In genomic region chr3:54352891-54353652, GRCm38 (mm10) we compare ENCODE assay signal across 9 mouse cellular contexts. TPM values are rescaled to one million over a fixed set of nuclear protein-coding genes. Genes with fewer than 3 reads are reported as not detected.
DNase-seq lines count a peak whose midpoint lies in the region; ATAC-seq and TF ChIP-seq lines count a peak whose summit lies in the region.
"Had no signal": no experiment of that assay in that cellular context is flagged by ENCODE, and none has a peak within 500 bp of the region (broad histone marks: within the 10 kb centered on the region; RNA-seq: fewer than 3 reads in every experiment).

No protein-coding gene starts in this region.

- no peak overlapping the region for H3K9ac ChIP-seq in CH12.LX (ENCODE audit: insufficient read depth, low read depth)
- H3K9ac ChIP-seq in heart, postnatal 0 days (replicated peaks; ENCODE audit: low read depth, low read length), result no peak overlapping the region
- H3K9ac ChIP-seq: heart, embryonic 15.5 days had no signal

- no peaks in the 10 kb centered on the region for H3K36me3 ChIP-seq in CH12.LX (replicated peaks in 1 of 2; ENCODE audit: control insufficient read depth in 1 of 2, insufficient read depth in 1 of 2, low read length in 1 of 2)
- H3K36me3 ChIP-seq in heart, postnatal 0 days (replicated peaks; ENCODE audit: control insufficient read depth, insufficient read depth, low read length), result no peaks in the 10 kb centered on the region
- H3K36me3 ChIP-seq: heart, embryonic 15.5 days had no signal

- TF ChIP-seq RAD21 in CH12.LX (IDR thresholded peaks at IDR 0.05; ENCODE audit: low read depth, low read length), result peak; percentile 91

- TF ChIP-seq POLR2A in CH12.LX (IDR thresholded peaks at IDR 0.05; ENCODE audit: low read depth, low read length), result no peak

- dilution Hi-C loops in CH12.LX (cut with MboI; ENCODE audit: extremely low pct_ligation_motif_present, extremely low pct_unique_long_range_greater_than_20kb, low sequenced_read_pairs), result no loop called here

- peak; percentile 58 to 93; a peak in 3 of 4 replicates for TF ChIP-seq CTCF in CH12.LX (conservative IDR thresholded peaks at IDR 0.05 in 1 of 2, IDR thresholded peaks at IDR 0.05 in 1 of 2; ENCODE audit: low read depth in 2 of 2, low read length in 2 of 2)
- peak; percentile 91 for TF ChIP-seq CTCF in heart, postnatal 0 days (IDR thresholded peaks at IDR 0.05; ENCODE audit: low read depth)

- H3K9me3 ChIP-seq in CH12.LX (replicated peaks; ENCODE audit: low read length), result no peaks in the 10 kb centered on the region
- no peaks in the 10 kb centered on the region for H3K9me3 ChIP-seq in heart, postnatal 0 days (replicated peaks; ENCODE audit: control insufficient read depth, low read length)
- H3K9me3 ChIP-seq: heart, embryonic 15.5 days had no signal

- 20% methylated on average over 9 of the region's 9 CpGs for WGBS in heart, postnatal 0 days

- ATAC-seq in heart, postnatal 0 days (ENCODE audit: insufficient read depth, low read depth), result no peak
- ATAC-seq in monocyte, adult 5-6 weeks (replicated peaks; ENCODE audit: insufficient number of reproducible peaks, low FRiP score, low TSS enrichment, poor library complexity, severe bottlenecking), result no peak

- in situ Hi-C loops in CH12.LX (cut with MboI; ENCODE audit: low pct_ligation_motif_present, low pct_unique_long_range_greater_than_20kb, low sequenced_read_pairs), result loop anchor here (10.0 to 25.0 kb wide), 4 partner anchors 184 to 709 kb away; partner anchors contain the start of genes Ccna1 and Rfxap

- DNase-seq in CH12.LX (ENCODE audit: extremely low read depth), result peak; percentile 61
- peak; percentile 76 for DNase-seq in adrenal gland, adult 2 months
- DNase-seq in embryo, embryonic 11 days, result peak; percentile 73
- DNase-seq in heart, postnatal 0 days (ENCODE audit: low spot score), result peak; percentile 60
- peak; percentile 61 to 80 for DNase-seq in layer of hippocampus, adult 18-20 months (ENCODE audit: low spot score in 2 of 2)
- peak; percentile 73 for DNase-seq in lung, postnatal 14 days
- DNase-seq in skeletal muscle tissue, adult 2 months (ENCODE audit: low read depth, low spot score), result peak; percentile 35

- H3K4me3 ChIP-seq in CH12.LX (replicated peaks in 1 of 3; ENCODE audit: low read depth in 2 of 3, low read length in 2 of 3, poor library complexity in 1 of 3), result no peak overlapping the region
- H3K4me3 ChIP-seq in heart, postnatal 0 days (ENCODE audit: low read depth, low read length), result no peak overlapping the region
- H3K4me3 ChIP-seq: heart, embryonic 15.5 days had no signal

- H3K79me2 ChIP-seq in CH12.LX (replicated peaks; ENCODE audit: control insufficient read depth, extremely low read depth, insufficient read depth, poor library complexity, severe bottlenecking), result no peaks in the 10 kb centered on the region

- TF ChIP-seq EP300 in CH12.LX (IDR thresholded peaks at IDR 0.05; ENCODE audit: low read length), result no peak
- no peak for TF ChIP-seq EP300 in heart, postnatal 0 days (IDR thresholded peaks at IDR 0.05; ENCODE audit: low read depth)

- peaks cover 0 to 11% of the 10 kb centered on the region in 2 experiments; a peak in 2 of 4 replicates for H3K4me1 ChIP-seq in CH12.LX (ENCODE audit: control insufficient read depth in 1 of 2, insufficient read depth in 2 of 2)
- no peaks in the 10 kb centered on the region for H3K4me1 ChIP-seq in heart, postnatal 0 days (ENCODE audit: control insufficient read depth, insufficient read depth)
- H3K4me1 ChIP-seq: heart, embryonic 15.5 days had no signal

- H3K27ac ChIP-seq in CH12.LX (ENCODE audit: insufficient read depth, low read depth), result no peak overlapping the region
- H3K27ac ChIP-seq in heart, postnatal 0 days (ENCODE audit: low read depth), result no peak overlapping the region
- H3K27ac ChIP-seq: heart, embryonic 15.5 days had no signal

- no peaks in the 10 kb centered on the region for H3K27me3 ChIP-seq in CH12.LX (replicated peaks)
- H3K27me3 ChIP-seq in heart, postnatal 0 days (ENCODE audit: control insufficient read depth, insufficient read depth, low read length), result no peaks in the 10 kb centered on the region
- H3K27me3 ChIP-seq: heart, embryonic 15.5 days had no signal

- H3K4me2 ChIP-seq in CH12.LX (ENCODE audit: insufficient read depth, low read depth, poor library complexity, severe bottlenecking), result no peak overlapping the region
- no peak overlapping the region for H3K4me2 ChIP-seq in heart, postnatal 0 days (ENCODE audit: low read depth, low read length)
- H3K4me2 ChIP-seq: heart, embryonic 15.5 days had no signal

TF ChIP-seq in CH12.LX, 34 proteins besides CTCF, POLR2A, EP300 and RAD21:
- TF ChIP-seq UBTF (IDR thresholded peaks at IDR 0.05; ENCODE audit: low read depth, low read length), result no peak
- no peak for TF ChIP-seq NRF1 (IDR thresholded peaks at IDR 0.05; ENCODE audit: low read depth, low read length)
- no peak for TF ChIP-seq CHD1 (IDR thresholded peaks at IDR 0.05; ENCODE audit: low read depth, low read length)
- no peak for TF ChIP-seq POLR2AphosphoS2 (IDR thresholded peaks at IDR 0.05; ENCODE audit: low read depth, low read length)
- no peak for TF ChIP-seq RCOR1 (conservative IDR thresholded peaks at IDR 0.05; ENCODE audit: low read depth, low read length)
- TF ChIP-seq IRF4 (IDR thresholded peaks at IDR 0.05; ENCODE audit: low read depth, low read length), result no peak
- TF ChIP-seq ZC3H11A (IDR thresholded peaks at IDR 0.05; ENCODE audit: low read depth, low read length), result peak; percentile 47; the same call in 1 of the 2 replicates
- TF ChIP-seq HCFC1 (IDR thresholded peaks at IDR 0.05; ENCODE audit: low read depth, low read length), result no peak
- TF ChIP-seq SMC3 (IDR thresholded peaks at IDR 0.05; ENCODE audit: low read depth, low read length), result peak; percentile 87
- no peak for TF ChIP-seq TBP (conservative IDR thresholded peaks at IDR 0.05; ENCODE audit: low read depth, low read length)
- TF ChIP-seq ZMIZ1 (IDR thresholded peaks at IDR 0.05; ENCODE audit: low read depth, low read length), result no peak
- no peak for TF ChIP-seq MAZ (IDR thresholded peaks at IDR 0.05; ENCODE audit: low read depth, low read length)
- no peak for TF ChIP-seq ETS1 (conservative IDR thresholded peaks at IDR 0.05; ENCODE audit: low read depth, low read length)
- 0 out of 2 replicates have a peak, but pooled peaks have one; percentile 38 for TF ChIP-seq MAX (IDR thresholded peaks at IDR 0.05; ENCODE audit: low read length)
- TF ChIP-seq CHD2 (IDR thresholded peaks at IDR 0.05; ENCODE audit: low read length), result no peak
- no peak for TF ChIP-seq BHLHE40 (IDR thresholded peaks at IDR 0.05; ENCODE audit: low read depth, low read length)
- no peak for TF ChIP-seq USF2 (conservative IDR thresholded peaks at IDR 0.05; ENCODE audit: low read depth, low read length)
- no peak for TF ChIP-seq TCF12 (IDR thresholded peaks at IDR 0.05; ENCODE audit: low read depth, low read length)
- TF ChIP-seq ZKSCAN1 (IDR thresholded peaks at IDR 0.05; ENCODE audit: borderline replicate concordance, low read depth, low read length), result no peak
- no peak for TF ChIP-seq MEF2A (IDR thresholded peaks at IDR 0.05; ENCODE audit: borderline replicate concordance, low read depth, low read length)
- no peak for TF ChIP-seq KAT2A (IDR thresholded peaks at IDR 0.05; ENCODE audit: insufficient replicate concordance, low read length)

RNA-seq across cellular contexts. Expression of gene Postn, which starts 7.8 kb away (rescaled TPM):
- 0.42 and 0.59 TPM in 2 replicates for total RNA-seq in CH12.LX (2012; rRNA removed)
- 2.3 and 2.6 TPM in 2 replicates for total RNA-seq in CH12.LX (2014; rRNA removed)
- polyA plus RNA-seq in CH12.LX (2012; ENCODE audit: insufficient read length, low read depth), result 1.7 and 2.6 TPM in 2 replicates
- total RNA-seq in adrenal gland, adult 2 months (2021), result 10 to 100 TPM; 43.2 to 56.7 TPM
- 3.9 and 6.1 TPM in 2 replicates for polyA plus RNA-seq in adrenal gland, adult 2 months (2012; rRNA removed)
- total RNA-seq in heart, postnatal 0 days (2014; rRNA removed; ENCODE audit: low replicate concordance), result 435 TPM in 2 replicates
- 330 and 363 TPM in 2 replicates for polyA plus RNA-seq in heart, postnatal 0 days (2015; fragmentation: Nextera tagmentation; extraction: Ambion mirVana)
- total RNA-seq in layer of hippocampus, adult 18-20 months (2021), result 1 to 10 TPM in 1 of 2 experiments, under 1 TPM in 1; 0.87 to 1.4 TPM
- not detected in 3 replicates for total RNA-seq in monocyte, adult 5-6 weeks (2017)

Comparison
In these comparisons a context has a peak if more than half of its experiments do, and no peak if none do; other contexts are left out.
1. RNA of gene Postn, which starts 7.8 kb away (total RNA-seq): 435 TPM in heart, postnatal 0 days and 43.2 to 56.7 TPM in adrenal gland, adult 2 months; 0.42 to 2.6 TPM in CH12.LX, 0.87 to 1.4 TPM in layer of hippocampus, adult 18-20 months and not detected in monocyte, adult 5-6 weeks; every median in the first group is over 10 times any median in the second.
2. Peak in every context shown above with its lines, with median percentiles within 50 percentile points of each other: DNase-seq.